Mouse (Mus musculus): ENCODE results near the gene Ndufs4. TPM values are rescaled to one million over a fixed set of nuclear protein-coding genes. Genes with fewer than 3 reads are reported as not detected.

Gene Ndufs4
- total RNA-seq (2015) (189 and 197 TPM in 2 replicates), total RNA-seq (2017) (139 and 187 TPM in 2 replicates)

DNA sequence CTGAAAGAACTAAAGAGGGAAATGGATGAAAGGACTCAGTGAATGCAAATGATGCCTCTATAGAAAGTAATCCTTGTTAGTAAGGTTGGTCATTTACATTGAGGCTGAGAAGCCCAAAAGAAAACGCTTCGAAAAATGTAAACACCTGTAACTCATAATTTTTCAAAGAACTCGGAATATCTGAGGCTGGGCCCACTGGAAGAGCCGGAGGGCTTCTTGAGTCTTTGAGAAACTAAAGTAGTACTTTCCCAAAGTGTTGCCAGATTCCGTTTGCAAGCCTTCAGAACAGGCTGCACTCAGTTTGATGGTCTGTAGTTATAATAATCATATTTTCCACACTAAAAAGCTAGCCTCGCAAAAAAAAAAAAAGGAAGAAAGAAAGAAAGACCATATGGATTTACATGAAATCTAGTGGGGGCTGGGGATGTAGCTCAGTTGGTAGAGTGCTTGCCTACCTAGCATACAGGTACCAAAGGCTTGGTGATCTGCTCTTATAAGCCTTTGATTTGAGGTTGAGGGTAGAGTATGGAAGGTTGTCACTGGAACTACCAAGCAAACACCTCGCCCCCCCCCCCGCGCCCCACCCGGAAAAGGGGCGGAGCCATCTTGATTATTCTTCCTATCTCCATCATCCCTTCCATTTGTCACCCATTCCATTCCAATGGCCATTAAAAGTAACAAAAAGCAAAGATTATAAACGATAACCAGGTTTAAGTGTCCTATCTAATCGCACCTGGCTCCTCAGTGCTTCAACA lies at the start of gene Ndufs4:
Ndufs4 (minus strand) TSS at position 48 of the 755 bp plus-strand sequence.
- 0 out of 2 replicates have a peak, but pooled peaks have one; percentile 1 for ATAC-seq (ENCODE audit: poor library complexity, severe bottlenecking)

DNA sequence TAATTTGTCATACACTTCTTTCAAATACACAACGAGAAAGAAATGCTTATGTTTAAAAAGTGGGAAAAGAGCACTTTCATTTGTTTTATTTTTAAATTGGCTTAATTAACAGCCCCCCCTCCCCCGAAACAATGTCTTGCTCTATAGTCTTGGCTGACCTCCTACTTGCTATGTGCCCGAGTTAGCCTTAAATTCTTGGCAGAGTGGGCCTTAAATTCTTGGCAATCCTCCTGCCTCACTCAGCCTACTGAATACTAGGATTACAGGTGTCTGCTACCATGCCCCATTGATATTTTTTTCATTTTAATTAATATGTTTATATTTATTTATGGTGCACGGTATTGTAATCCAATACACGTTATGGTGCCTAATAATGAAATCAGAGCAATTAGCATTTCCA lies 44.4 kb upstream of the Ndufs4 start:
- no peak for ATAC-seq (ENCODE audit: poor library complexity, severe bottlenecking)

DNA sequence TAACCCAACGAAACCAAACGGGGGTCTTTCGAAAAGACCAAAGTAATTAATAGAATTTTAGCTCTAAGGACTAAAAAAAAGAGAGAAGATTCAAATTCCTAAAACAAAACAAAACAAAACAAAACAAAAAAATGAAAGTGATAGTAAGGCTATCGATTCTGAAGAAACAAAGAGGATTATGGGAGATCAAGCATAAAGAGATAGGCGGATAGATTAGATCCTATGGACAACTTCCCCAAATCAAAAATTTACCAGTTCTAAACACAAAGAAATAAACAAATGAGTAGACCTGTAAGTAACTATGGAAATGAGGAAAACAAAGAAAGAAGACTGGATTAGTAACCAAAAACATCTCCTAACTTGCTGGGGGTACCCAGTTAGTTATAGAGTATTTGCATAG lies 37.2 kb upstream of the Ndufs4 start:
- ATAC-seq (ENCODE audit: poor library complexity, severe bottlenecking) = no peak

DNA sequence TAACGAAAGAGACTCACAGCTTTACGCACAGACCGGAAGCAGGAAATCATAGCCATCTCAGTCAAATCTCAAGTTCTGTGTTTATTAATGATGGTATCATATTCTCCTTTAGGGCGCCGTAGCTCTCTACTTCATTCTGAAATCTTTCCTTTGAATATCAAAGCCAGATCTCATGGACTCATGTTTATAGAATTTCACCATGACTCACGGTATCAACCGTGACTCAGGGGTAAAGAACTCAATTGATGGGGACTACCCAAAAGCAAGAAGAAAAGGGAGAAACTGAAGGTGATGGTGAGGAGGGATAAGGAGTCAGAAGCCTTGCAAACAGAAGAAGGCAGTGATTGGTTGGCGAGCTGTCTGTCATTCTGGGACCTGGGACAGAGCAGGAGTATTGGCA lies 32.2 kb upstream of the Ndufs4 start:
- no peak for ATAC-seq (ENCODE audit: poor library complexity, severe bottlenecking)

DNA sequence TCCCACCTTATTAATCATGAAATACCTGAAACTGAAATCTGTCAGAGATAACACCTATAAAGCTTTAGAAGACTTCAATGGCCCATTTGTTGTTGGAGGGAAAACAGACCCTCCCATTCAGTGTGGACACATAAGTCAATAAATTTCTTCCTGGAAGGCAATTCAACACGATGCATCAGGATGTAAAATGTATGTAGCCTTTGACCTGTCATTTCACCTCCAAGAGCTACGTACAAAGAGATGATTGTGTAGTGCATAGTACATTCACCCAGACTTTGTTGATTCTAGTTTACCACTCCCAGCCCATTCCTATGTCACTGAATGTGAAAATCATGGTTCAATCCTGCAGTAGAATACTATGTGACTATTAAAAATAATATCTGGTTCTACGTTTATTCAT lies 31.3 kb upstream of the Ndufs4 start:
- no peak for ATAC-seq (ENCODE audit: poor library complexity, severe bottlenecking)

DNA sequence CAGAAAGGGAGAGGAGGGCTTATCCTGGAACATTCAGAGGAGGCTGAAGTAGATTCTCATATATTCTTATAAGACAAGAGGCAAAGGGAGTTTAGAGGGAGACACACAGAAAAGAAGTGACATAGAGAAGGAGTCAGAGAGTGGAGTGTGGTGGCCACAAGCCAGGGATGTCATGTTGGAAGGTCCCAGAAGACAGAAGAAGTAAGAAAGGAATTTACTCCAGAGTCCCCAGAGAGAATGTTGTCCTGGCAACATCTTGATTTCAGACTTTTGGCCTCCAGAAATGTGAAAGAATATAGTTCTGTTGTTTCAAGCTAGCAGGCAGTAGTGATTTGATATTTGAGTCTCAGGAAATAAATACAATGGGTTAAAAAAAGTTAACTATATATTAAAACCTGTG lies 24.3 kb upstream of the Ndufs4 start:
- no peak for ATAC-seq (ENCODE audit: poor library complexity, severe bottlenecking)

DNA sequence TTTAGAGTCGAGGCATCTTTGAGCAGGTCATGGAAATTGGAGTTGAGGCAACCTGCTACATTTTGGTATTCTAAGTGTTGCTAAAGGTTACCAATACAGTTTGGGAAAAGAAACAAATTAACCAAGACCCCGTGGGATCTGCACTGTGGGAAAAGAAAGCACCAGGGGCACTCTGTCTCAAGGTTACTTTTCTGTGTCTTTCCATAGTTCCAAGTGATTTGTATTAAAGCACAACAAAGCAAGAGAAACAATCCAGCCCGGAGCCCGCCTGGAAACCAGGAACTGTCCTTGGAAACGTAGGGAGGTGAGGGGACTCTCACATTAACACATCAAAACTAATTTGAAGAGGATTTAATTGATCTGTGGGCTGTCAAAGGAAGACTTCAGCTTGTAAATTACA lies 18.8 kb upstream of the Ndufs4 start:
- ATAC-seq (ENCODE audit: poor library complexity, severe bottlenecking) = no peak

DNA sequence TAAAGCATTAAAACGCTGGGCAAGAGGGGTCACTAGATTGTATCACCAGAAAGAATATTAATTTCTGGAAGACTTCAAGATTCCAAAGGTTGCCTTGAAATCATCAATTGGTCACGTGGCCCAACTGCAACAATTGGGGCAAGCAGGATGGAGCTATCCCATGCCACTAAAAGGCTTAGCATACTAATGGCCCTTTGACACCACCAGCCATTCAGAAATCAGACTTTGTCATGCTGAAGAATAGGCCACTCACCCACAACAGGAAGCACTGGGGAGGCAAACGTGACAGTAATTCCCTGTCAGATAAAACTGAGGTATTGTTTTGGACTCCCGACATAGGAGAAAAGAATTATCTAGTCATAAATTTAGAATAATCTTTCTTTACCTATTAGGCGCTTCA lies 18.4 kb upstream of the Ndufs4 start:
- ATAC-seq (ENCODE audit: poor library complexity, severe bottlenecking) = no peak

DNA sequence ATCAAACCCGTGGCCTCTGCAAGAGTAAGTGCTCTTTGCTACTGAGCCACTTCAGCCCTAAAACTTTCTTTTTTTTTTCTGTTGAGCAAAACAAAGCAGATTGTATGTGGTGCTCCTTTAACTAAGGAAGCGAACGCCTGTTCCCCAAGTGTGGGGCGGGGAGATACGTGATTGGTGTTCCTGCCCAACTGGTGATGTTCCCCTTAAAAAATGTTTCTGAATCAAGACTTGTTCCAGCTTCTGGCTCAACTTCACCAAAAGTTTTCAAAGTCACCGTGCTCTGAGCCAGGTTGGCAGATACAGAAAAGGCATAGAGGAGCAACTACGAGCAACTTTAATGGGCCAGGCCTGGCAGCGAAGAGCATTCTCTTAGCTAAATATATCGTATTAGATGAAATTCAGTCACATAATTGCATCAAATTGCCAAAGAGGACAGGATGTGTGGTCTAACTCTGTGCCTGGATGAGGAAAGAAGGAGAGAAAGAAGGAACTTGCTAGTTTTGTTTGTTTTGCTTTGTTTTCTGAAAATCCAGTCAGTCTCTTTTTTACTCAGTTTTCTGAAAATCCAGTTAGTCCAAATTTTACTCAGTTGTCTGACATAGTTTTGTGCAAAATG lies 17.1 kb upstream of the Ndufs4 start:
- ATAC-seq (ENCODE audit: poor library complexity, severe bottlenecking) = peak; percentile 84

DNA sequence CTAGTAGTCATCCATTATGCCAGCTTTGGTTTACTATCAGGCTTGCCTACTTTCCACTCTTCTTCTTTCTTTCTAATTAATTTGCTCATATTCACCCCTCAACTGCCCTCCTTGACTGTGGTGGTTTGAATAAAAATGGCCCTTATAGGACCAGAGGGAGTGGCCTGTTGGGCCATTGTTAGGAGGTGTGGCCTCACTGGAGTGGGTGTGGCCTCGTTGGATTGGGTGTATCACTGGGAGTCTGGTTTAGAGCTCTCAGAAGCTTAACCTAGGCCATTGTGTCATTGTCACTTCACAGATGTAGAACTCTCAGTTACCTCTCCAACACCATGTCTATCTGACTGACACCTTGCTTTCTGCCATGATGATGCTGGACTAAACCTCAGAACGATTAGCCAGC lies 10.8 kb upstream of the Ndufs4 start:
- ATAC-seq (ENCODE audit: poor library complexity, severe bottlenecking) = no peak

DNA sequence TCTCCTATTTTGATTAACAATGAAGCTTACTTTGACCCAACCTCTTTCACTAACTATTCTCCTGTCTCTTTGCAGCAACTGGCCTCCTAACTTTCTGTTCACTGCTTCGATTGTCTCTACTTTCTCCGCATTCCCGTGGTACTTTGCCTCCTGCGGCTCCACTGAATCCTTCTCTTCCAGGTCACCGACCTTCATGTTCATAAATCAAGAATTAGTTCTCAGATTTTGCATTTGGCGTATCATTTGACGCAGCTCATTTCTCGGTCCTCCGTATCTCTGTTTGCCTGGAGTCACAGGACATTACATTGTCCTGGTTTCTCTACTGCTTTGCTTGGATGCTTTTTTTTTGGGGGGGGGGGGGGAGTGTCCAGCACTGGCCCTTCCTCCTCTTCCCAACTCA lies 9.2 kb upstream of the Ndufs4 start:
- no peak for ATAC-seq (ENCODE audit: poor library complexity, severe bottlenecking)

DNA sequence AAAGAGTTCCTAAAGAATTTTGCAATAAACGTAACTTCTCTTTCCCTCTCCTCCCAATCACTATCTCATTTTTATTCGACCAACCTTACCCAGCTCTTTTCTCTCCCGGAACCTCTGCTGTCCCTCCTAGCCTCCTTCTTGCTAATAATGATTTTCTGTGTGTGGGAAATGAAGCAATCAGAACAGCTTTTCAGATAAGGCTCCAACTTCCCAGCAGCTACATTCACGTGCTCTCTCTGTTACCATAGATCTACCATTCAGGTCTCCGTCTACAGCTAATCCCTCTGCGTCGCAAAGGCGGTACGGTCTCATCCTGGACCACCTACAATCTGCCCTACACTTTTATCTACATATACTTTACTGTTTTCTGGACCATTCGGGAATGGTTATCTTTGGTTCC lies 8.8 kb upstream of the Ndufs4 start:
- no peak for ATAC-seq (ENCODE audit: poor library complexity, severe bottlenecking)

DNA sequence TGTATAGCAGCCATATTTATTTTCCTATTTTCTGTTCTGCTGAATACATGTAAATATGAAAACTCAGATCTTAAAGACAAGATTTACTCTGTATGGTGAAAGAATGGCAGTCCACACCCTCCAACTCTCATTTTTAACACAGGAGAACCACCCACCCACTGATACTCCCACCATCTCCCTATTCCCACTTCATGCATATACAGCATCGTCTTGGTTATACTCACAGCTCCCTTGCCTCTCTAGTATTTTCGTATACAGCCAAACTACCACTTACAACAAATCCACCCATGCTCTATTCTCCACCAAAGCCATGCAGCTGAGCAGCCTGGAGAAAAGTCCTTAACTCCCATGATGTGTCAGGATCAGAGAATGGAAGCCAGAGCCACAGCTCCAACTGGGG lies 6.7 kb upstream of the Ndufs4 start:
- ATAC-seq (ENCODE audit: poor library complexity, severe bottlenecking) = no peak

DNA sequence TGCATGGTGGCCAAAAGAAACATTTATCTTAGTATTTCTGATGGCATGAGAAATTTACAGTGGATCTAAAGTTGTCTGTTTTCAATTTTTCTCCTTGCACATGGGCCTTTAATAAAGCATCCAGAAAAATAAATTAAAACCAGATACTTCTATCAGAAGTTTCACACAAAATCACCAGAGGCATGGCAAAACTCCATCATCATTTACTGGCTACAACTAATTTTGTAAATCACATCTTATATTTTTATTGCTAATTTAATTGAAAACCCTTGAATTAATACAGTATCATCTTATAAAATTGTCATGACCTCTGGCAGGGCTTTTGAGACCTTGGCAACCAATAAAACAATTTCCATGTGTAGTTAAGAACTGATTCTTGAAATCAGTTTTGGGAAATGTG lies 4.4 kb upstream of the Ndufs4 start:
- ATAC-seq (ENCODE audit: poor library complexity, severe bottlenecking) = no peak

DNA sequence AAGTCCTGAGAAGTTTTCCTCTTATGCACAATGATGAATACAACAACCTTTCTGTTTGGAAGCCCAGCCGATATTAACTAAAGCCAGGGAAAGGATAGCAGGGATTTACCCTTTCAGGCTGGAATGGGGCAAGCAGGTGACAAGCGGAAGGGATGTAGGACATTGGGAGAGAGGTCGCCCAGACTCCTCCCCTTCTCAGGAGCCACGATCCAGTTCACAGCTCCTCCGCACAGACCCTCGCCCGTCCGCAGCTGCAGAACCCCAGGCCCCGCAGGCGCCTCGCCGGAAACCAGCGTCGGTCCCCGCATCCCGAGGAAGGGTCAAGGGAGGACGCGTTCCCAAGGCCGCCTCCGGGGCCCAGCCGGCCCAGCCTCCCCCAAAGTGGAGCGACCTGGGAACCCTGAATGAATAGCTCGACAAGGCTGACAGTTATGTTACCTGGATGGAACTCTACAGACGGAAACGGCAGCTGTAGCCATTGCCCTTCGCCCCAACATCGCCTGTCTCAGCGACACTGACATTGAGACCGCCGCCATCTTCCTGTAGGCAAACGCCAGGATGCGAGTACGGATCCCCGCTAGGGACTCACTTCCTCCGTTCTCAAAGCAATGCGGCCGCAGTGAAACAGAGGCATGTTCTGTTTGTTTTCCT lies 412 bp downstream of the Ndufs4 start:
- ATAC-seq (ENCODE audit: poor library complexity, severe bottlenecking) = peak; percentile 97

DNA sequence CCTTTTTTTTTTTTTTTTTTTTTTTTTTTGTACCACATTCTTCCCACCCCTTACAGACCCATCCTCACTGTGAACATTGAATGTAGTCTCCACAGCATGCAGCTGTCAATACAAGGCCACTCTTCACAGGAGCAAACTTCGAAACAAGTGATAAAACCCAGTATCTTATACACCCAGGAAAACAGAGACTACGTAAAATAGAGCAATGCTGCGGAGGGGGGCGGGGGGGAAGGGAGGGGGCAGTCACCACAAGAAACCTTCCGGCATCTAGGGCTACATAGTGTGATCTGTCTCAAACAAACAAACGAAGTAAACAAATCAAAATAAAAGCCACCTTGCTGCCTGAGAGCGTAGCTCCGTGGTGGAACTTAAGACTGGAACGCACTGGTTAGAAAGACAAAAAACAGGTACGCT lies 977 bp downstream of the Ndufs4 start:
- ATAC-seq (ENCODE audit: poor library complexity, severe bottlenecking) = peak; percentile 17

DNA sequence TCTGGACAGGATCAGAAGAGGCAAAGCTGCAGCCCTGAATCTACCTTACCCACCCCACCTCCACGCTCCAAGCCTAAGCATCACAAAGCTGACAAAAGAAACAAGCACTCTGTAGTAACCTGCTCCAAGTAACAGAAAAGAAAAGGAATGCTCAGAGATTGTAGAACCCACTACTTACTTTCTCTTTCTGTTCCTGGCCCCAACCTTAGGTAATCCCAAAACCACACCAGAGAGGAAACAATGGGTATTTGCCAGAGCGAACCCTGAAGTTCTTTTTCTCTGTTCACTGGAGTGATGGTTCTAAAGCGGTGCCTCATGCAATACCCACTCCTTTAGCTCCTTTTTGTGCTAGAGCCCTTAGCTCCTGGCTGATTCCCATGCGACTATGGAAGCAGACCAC lies 11.5 kb downstream of the Ndufs4 start:
- peak; percentile 71 for ATAC-seq (ENCODE audit: poor library complexity, severe bottlenecking)

DNA sequence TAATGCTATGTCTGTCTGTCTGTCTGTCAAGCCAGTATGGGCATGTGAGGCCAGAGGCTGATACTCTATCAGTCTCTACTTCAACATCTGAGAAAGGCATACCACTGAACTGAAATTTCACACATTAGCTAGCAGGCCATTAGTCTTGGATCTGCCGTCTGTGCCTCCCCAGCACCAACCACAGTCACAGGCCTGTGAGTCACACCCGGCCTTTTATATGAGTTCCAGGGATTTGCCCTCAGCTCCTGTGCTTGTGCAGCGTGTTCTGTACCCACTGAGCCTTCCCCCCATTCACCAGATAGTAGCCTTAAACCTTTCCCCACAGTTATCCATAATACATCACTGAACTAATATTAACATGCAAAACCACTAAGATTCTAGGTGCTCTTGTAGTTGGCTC lies 26.0 kb downstream of the Ndufs4 start:
- ATAC-seq (ENCODE audit: poor library complexity, severe bottlenecking) = no peak

DNA sequence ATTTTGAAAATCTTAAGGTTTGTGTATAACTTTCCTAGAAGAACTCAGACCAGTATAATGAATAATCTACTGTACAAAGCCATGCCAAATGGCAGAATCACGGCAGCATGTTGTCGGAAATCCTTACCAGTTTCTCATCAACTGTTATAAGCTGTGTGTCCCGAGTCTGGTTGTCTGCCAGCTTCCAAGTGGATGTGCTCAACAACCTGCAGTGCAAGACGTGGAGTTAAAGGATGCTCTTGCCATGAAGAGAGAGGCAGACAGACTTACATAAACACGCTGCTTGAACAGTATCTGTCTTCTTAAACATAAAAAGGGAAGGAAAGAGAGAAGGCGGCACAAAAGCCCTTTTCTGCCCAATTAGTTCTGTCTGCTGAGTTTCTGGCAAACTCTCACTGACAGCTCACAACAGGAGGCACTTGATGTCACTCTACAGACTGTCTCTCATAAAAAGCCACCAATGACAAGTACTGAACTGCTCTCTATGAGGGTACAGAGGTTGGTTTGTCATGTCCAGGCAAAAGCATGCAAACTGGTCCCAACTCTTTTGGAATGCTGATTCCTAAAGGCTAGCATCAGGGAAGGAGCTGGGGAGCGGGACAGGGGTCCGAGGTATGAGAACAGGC lies 36.6 kb downstream of the Ndufs4 start:
- ATAC-seq (ENCODE audit: poor library complexity, severe bottlenecking) = no peak

DNA sequence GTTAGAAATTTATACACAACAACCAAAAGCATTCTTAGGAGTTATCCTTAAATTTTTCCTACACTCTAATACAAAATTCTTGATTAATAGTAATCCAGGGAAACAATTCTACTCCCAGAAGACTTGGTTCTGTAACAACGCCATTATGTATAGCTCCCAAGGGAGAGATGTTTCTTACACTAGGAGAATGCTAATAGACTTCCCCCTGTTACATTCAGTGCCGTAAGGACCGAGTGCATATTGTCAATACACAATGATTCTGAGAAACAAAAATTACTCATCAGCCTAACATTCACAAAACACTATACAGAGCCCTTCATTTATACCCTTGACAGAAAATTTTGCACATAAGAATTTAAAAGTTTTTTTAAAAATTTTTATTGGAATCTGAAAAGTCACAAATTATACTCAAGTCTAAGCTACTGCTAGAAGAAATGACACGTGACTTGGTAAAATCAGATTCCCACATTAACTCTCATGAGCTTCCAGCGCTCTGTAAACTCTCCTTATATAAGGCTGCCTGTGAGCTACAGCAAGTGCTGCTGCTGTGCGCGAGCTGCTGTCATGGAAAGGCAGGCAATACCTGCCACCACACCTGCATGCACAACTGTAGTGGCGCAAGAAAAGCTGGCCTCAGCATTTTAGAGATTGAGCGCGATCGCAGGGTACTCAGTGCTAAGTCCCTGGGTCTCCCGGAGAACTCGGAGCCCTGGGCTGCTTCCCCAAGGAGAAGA lies 42.9 kb downstream of the Ndufs4 start:
- no peak for ATAC-seq (ENCODE audit: poor library complexity, severe bottlenecking)
